Mouse (Mus musculus): ENCODE results near the gene Cox4i1.

GRCm38 (mm10) chr8:120704203-120704602, 36.2 kb downstream of the Cox4i1 start:
- TF ChIP-seq POLR2A (IDR thresholded peaks at IDR 0.05; ENCODE audit: borderline replicate concordance, insufficient read depth, low read length) (no peak), CTCF (IDR thresholded peaks at IDR 0.05; ENCODE audit: borderline replicate concordance, insufficient read depth, low read depth, low read length) (no peak)
